Mouse (Mus musculus): ENCODE measurements around the gene Gtpbp3. TPM values are rescaled to one million over a fixed set of nuclear protein-coding genes. Genes with fewer than 3 reads are reported as not detected.

Gtpbp3 gene
- total and polyA plus RNA-seq, 3 experiments: 17.4 to 26.7 (median 20.7) TPM

- peak within 1 kb of the TSS; percentile 42 to 65 (median 56) for H3K4me3 ChIP-seq (replicated peaks in 1 of 3; ENCODE audit: low read depth in 2 of 3, low read length in 2 of 3, poor library complexity in 1 of 3)
- peak; percentile 82 for DNase-seq (ENCODE audit: extremely low read depth)
- no peaks in the 10 kb centered on the region for H3K9me3 ChIP-seq (replicated peaks; ENCODE audit: low read length)
- peaks cover 12% of the 10 kb centered on the region; the same call in 1 of the 2 replicates for H3K79me2 ChIP-seq (replicated peaks; ENCODE audit: control insufficient read depth, extremely low read depth, insufficient read depth, poor library complexity, severe bottlenecking)
- TF ChIP-seq NRF1 (IDR thresholded peaks at IDR 0.05; ENCODE audit: low read depth, low read length) (peak; percentile 51), E2F4 (IDR thresholded peaks at IDR 0.05; ENCODE audit: insufficient replicate concordance, low read depth, low read length) (no peak), SIN3A (IDR thresholded peaks at IDR 0.05; ENCODE audit: low read length) (peak; percentile 86), UBTF (IDR thresholded peaks at IDR 0.05; ENCODE audit: low read depth, low read length) (no peak), ETS1 (conservative IDR thresholded peaks at IDR 0.05; ENCODE audit: low read depth, low read length) (no peak), JUND (conservative IDR thresholded peaks at IDR 0.05; ENCODE audit: low read depth, low read length) (no peak), RAD21 (IDR thresholded peaks at IDR 0.05; ENCODE audit: low read depth, low read length) (no peak), ZMIZ1 (IDR thresholded peaks at IDR 0.05; ENCODE audit: low read depth, low read length) (no peak), MYC (IDR thresholded peaks at IDR 0.05; ENCODE audit: low read depth, low read length) (no peak), ZNF384 (IDR thresholded peaks at IDR 0.05; ENCODE audit: low read depth, low read length) (no peak), ZKSCAN1 (IDR thresholded peaks at IDR 0.05; ENCODE audit: borderline replicate concordance, low read depth, low read length) (no peak), USF1 (IDR thresholded peaks at IDR 0.05; ENCODE audit: low read depth, low read length) (no peak), JUN (IDR thresholded peaks at IDR 0.05; ENCODE audit: insufficient read depth, low read depth, low read length) (no peak), KAT2A (IDR thresholded peaks at IDR 0.05; ENCODE audit: insufficient replicate concordance, low read length) (no peak), TBP (conservative IDR thresholded peaks at IDR 0.05; ENCODE audit: low read depth, low read length) (no peak), TCF12 (IDR thresholded peaks at IDR 0.05; ENCODE audit: low read depth, low read length) (peak; percentile 39; the same call in 1 of the 2 replicates), CHD2 (IDR thresholded peaks at IDR 0.05; ENCODE audit: low read length) (no peak), HCFC1 (IDR thresholded peaks at IDR 0.05; ENCODE audit: low read depth, low read length) (peak; percentile 63), MAX (IDR thresholded peaks at IDR 0.05; ENCODE audit: low read length) (no peak; the same call in 1 of the 2 replicates), SMC3 (IDR thresholded peaks at IDR 0.05; ENCODE audit: low read depth, low read length) (no peak), CHD1 (IDR thresholded peaks at IDR 0.05; ENCODE audit: low read depth, low read length) (no peak), MEF2A (IDR thresholded peaks at IDR 0.05; ENCODE audit: borderline replicate concordance, low read depth, low read length) (no peak), MXI1 (IDR thresholded peaks at IDR 0.05; ENCODE audit: low read depth, low read length) (no peak), POLR2A (IDR thresholded peaks at IDR 0.05; ENCODE audit: low read depth, low read length) (peak; percentile 29; the same call in 1 of the 2 replicates), PAX5 (IDR thresholded peaks at IDR 0.05; ENCODE audit: low read length) (no peak), MAZ (IDR thresholded peaks at IDR 0.05; ENCODE audit: low read depth, low read length) (peak; percentile 92), USF2 (conservative IDR thresholded peaks at IDR 0.05; ENCODE audit: low read depth, low read length) (no peak), CTCF (conservative IDR thresholded peaks at IDR 0.05 in 1 of 2, IDR thresholded peaks at IDR 0.05 in 1 of 2; ENCODE audit: low read depth in 2 of 2, low read length in 2 of 2) (no peak), IRF4 (IDR thresholded peaks at IDR 0.05; ENCODE audit: low read depth, low read length) (peak; percentile 51), NELFE (IDR thresholded peaks at IDR 0.05; ENCODE audit: low read depth, low read length) (no peak), ELF1 (IDR thresholded peaks at IDR 0.05; ENCODE audit: low read depth, low read length) (peak; percentile 64), ZC3H11A (IDR thresholded peaks at IDR 0.05; ENCODE audit: low read depth, low read length) (no peak), GABPA (IDR thresholded peaks at IDR 0.05; ENCODE audit: insufficient replicate concordance, low read depth, low read length) (no peak), MAFK (IDR thresholded peaks at IDR 0.05; ENCODE audit: insufficient replicate concordance, low read length) (no peak), EP300 (IDR thresholded peaks at IDR 0.05; ENCODE audit: low read length) (no peak), BHLHE40 (IDR thresholded peaks at IDR 0.05; ENCODE audit: low read depth, low read length) (no peak), POLR2AphosphoS2 (IDR thresholded peaks at IDR 0.05; ENCODE audit: low read depth, low read length) (no peak), RCOR1 (conservative IDR thresholded peaks at IDR 0.05; ENCODE audit: low read depth, low read length) (no peak)
- no peak within 1 kb of the TSS for H3K27ac ChIP-seq (ENCODE audit: insufficient read depth, low read depth)
- H3K9ac ChIP-seq (ENCODE audit: insufficient read depth, low read depth): peak within 1 kb of the TSS; percentile 67
- H3K4me2 ChIP-seq (ENCODE audit: insufficient read depth, low read depth, poor library complexity, severe bottlenecking): peak within 1 kb of the TSS; percentile 58
- dilution Hi-C loops (cut with MboI; ENCODE audit: extremely low pct_ligation_motif_present, extremely low pct_unique_long_range_greater_than_20kb, low sequenced_read_pairs) (no loop called here), in situ Hi-C loops (cut with MboI; ENCODE audit: low pct_ligation_motif_present, low pct_unique_long_range_greater_than_20kb, low sequenced_read_pairs) (loop anchor here (5.0 kb wide), 1 partner anchor 37 kb away; no protein-coding TSS in a partner anchor)
- H3K27me3 ChIP-seq (replicated peaks): no peaks in the 10 kb centered on the region
- peaks cover 4 to 19% of the 10 kb centered on the region in 2 experiments for H3K36me3 ChIP-seq (replicated peaks in 1 of 2; ENCODE audit: control insufficient read depth in 1 of 2, insufficient read depth in 1 of 2, low read length in 1 of 2)
- peaks cover 13 to 35% of the 10 kb centered on the region in 2 experiments for H3K4me1 ChIP-seq (ENCODE audit: control insufficient read depth in 1 of 2, insufficient read depth in 2 of 2)
These were observed 2.5 kb upstream of the Gtpbp3 start, which contains the start of gene Ano8 for GRCm38 (mm10) chr8:71485142-71486135. Gene Ano8, minus strand, starts transcription at chr8:71485963.
